Mouse (Mus musculus) cortical plate, adult 2 months (tissue): ENCODE results near the gene Phc1.

Experiments used
- CTCF ChIP-seq: fragments of 200-500 bp; IDR thresholded peaks from 2 replicates; pipeline ENCODE4 v1.5.1; 2011; ENCODE audit warnings: mild to moderate bottlenecking, control low read depth, low read length; ENCODE audit not compliant: insufficient read depth; ENCODE audit errors: extremely low read depth
- POLR2A ChIP-seq: fragments of 200-500 bp; IDR thresholded peaks from 2 replicates; pipeline ENCODE4 v1.6.1; 2011; ENCODE audit warnings: mild to moderate bottlenecking, low read length, control low read depth; ENCODE audit not compliant: insufficient read depth; ENCODE audit errors: extremely low read depth

DNA sequence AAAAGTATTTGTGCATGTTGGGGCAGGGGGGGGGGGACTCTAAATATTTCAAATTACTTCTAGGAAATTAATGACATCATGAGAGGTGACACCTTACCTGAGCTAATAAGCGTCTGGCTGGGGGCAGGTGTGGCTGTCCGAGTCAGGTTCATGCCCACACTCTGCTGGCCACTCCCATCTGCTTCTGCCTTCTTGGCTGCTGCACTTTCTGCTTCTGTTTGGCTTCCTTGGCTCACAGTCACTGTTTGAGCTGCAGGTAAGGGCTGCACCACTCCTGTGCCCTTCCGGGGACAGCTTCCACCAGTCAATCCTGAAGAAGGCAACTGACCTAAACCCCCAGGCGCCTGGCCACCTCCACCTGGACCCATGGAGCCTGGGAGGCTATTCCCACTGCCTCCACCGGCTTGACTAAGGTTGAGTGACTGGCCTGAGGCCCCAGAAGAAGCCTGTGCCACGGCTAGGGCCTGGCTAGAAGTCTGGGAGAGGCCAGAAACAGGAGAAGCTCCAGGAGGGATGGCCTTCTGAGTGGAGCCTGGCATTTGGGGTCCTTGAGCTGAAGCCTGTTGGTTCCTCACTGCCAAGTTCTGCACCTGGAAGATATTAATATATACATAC is 14.9 kb downstream of the Phc1 start:
- TF ChIP-seq CTCF (no peak), POLR2A (no peak)
